In genomic region chr7:44276461-44277249, GRCm38 (mm10) we compare ENCODE assay signal across 22 mouse cellular contexts. TPM values are rescaled to one million over a fixed set of nuclear protein-coding genes. Genes with fewer than 3 reads are reported as not detected.
A peak's percentile ranks its signal among the peaks of the same experiment; 100 is the strongest.
DNase-seq lines count a peak whose midpoint lies in the region; TF ChIP-seq lines count a peak whose summit lies in the region.
"Had no signal": no experiment of that assay in that cellular context is flagged by ENCODE, and none has a peak within 500 bp of the region (broad histone marks: within the 10 kb centered on the region; RNA-seq: fewer than 3 reads in every experiment).

No protein-coding gene starts in this region.

- no peaks in the 10 kb centered on the region for H3K9me3 ChIP-seq in E14TG2a.4 (ENCODE audit: low read length)
- H3K9me3 ChIP-seq in ES-Bruce4 (replicated peaks; ENCODE audit: control insufficient read depth, insufficient read depth, low read length, poor library complexity, severe bottlenecking) = no peaks in the 10 kb centered on the region
- H3K9me3 ChIP-seq in ES-E14 (ENCODE audit: control insufficient read depth, insufficient read depth, low read depth, low read length) = no peaks in the 10 kb centered on the region
- H3K9me3 ChIP-seq: embryonic facial prominence, embryonic 10.5 days; embryonic facial prominence, embryonic 12.5 days; forebrain, embryonic 13.5 days; forebrain, embryonic 15.5 days had no signal

- TF ChIP-seq EP300 in ES-Bruce4 (IDR thresholded peaks at IDR 0.05; ENCODE audit: insufficient read depth, low read depth, low read length) = no peak

- TF ChIP-seq POLR2A in ES-Bruce4 (IDR thresholded peaks at IDR 0.05; ENCODE audit: insufficient read depth, low read length) = peak; percentile 67

- TF ChIP-seq CTCF in E14TG2a.4 (conservative IDR thresholded peaks at IDR 0.05; ENCODE audit: low read length) (no peak), ES-Bruce4 (IDR thresholded peaks at IDR 0.05; ENCODE audit: low read depth, low read length) (no peak)

- H3K27ac ChIP-seq in ES-Bruce4 (ENCODE audit: insufficient read depth, low read length) (peak overlapping the region; percentile 88), ES-E14 (ENCODE audit: insufficient read depth, low read depth, low read length, poor library complexity, severe bottlenecking) (peak overlapping the region; percentile 95)
- H3K27ac ChIP-seq: embryonic facial prominence, embryonic 10.5 days; embryonic facial prominence, embryonic 12.5 days; forebrain, embryonic 13.5 days; forebrain, embryonic 15.5 days had no signal

- peak; percentile 71 for DNase-seq in ES-E14 (ENCODE audit: low read depth, low spot score)
- DNase-seq in ZHBTc4 (ENCODE audit: low read depth, low spot score) = peak; percentile 95
- DNase-seq in layer of hippocampus, adult 9-11 months = no peak
- no peak for DNase-seq in kidney, postnatal 14 days
- DNase-seq in left cerebral cortex, adult 18-20 months (ENCODE audit: low spot score in 2 of 2) = no peak
- DNase-seq: adrenal gland, adult 2 months had no signal

- H3K36me3 ChIP-seq in E14TG2a.4 (ENCODE audit: insufficient read depth, low read length) (no peaks in the 10 kb centered on the region), ES-Bruce4 (ENCODE audit: control insufficient read depth, insufficient read depth, low read length, poor library complexity, severe bottlenecking) (no peaks in the 10 kb centered on the region), ES-E14 (ENCODE audit: control insufficient read depth, insufficient read depth, low read length, poor library complexity, severe bottlenecking) (no peaks in the 10 kb centered on the region)
- H3K36me3 ChIP-seq: embryonic facial prominence, embryonic 10.5 days; embryonic facial prominence, embryonic 12.5 days; forebrain, embryonic 15.5 days had no signal

- H3K9ac ChIP-seq in ES-Bruce4 (ENCODE audit: low read depth, poor library complexity, severe bottlenecking) (no peak overlapping the region), ES-E14 (ENCODE audit: insufficient read depth, low read depth, low read length, poor library complexity, severe bottlenecking) (peak overlapping the region; percentile 23; the same call in 1 of the 2 replicates)
- H3K9ac ChIP-seq: embryonic facial prominence, embryonic 12.5 days; forebrain, embryonic 13.5 days; forebrain, embryonic 15.5 days; forebrain, postnatal 0 days had no signal

- H3K27me3 ChIP-seq in E14TG2a.4 (ENCODE audit: insufficient read depth, low read length) (no peaks in the 10 kb centered on the region), ES-Bruce4 (ENCODE audit: control insufficient read depth, insufficient read depth, low read length, poor library complexity, severe bottlenecking) (no peaks in the 10 kb centered on the region)

- H3K4me1 ChIP-seq in E14TG2a.4 (replicated peaks; ENCODE audit: low read depth, low read length) (peaks cover 54% of the 10 kb centered on the region), ES-Bruce4 (ENCODE audit: control insufficient read depth, insufficient read depth, low read length) (peaks cover 2% of the 10 kb centered on the region), ES-E14 (ENCODE audit: control insufficient read depth in 2 of 2, insufficient read depth in 2 of 2, low read length in 2 of 2, poor library complexity in 1 of 2) (peaks cover 0 to 18% of the 10 kb centered on the region in 2 experiments; a peak in 2 of 4 replicates)
- H3K4me1 ChIP-seq: embryonic facial prominence, embryonic 10.5 days; embryonic facial prominence, embryonic 12.5 days; forebrain, embryonic 15.5 days had no signal

- H3K4me3 ChIP-seq in E14TG2a.4 (replicated peaks; ENCODE audit: low read length) (peak overlapping the region; percentile 37; the same call in 1 of the 2 replicates), ES-Bruce4 (ENCODE audit: low read depth, low read length) (no peak overlapping the region), ES-E14 (ENCODE audit: insufficient read depth in 1 of 2, low read depth in 1 of 2, low read length in 2 of 2, poor library complexity in 1 of 2, severe bottlenecking in 1 of 2) (0 out of 4 replicates have a peak overlapping the region, but pooled peaks of 1 of the 2 experiments have one; percentile 16)
- H3K4me3 ChIP-seq: embryonic facial prominence, embryonic 10.5 days; embryonic facial prominence, embryonic 12.5 days; forebrain, embryonic 13.5 days; forebrain, embryonic 15.5 days had no signal

- in situ Hi-C loops in ES-E14 (cut with MboI; ENCODE audit: low sequenced_read_pairs in 2 of 2, unreplicated experiment in 2 of 2) = no loop called here

TF ChIP-seq in ES-E14, 5 proteins besides CTCF, POLR2A, EP300 and RAD21:
- no peak for TF ChIP-seq MAFK (IDR thresholded peaks at IDR 0.05; ENCODE audit: insufficient read depth, low read depth, low read length)
- TF ChIP-seq HCFC1 (IDR thresholded peaks at IDR 0.05; ENCODE audit: borderline replicate concordance, insufficient read depth, low read length) = no peak
- no peak for TF ChIP-seq CHD2 (IDR thresholded peaks at IDR 0.05; ENCODE audit: low read depth, low read length)
- no peak for TF ChIP-seq ZC3H11A (IDR thresholded peaks at IDR 0.05; ENCODE audit: borderline replicate concordance, low read depth, low read length)
- no peak for TF ChIP-seq ZNF384 (IDR thresholded peaks at IDR 0.05; ENCODE audit: low read depth, low read length)

RNA-seq across cellular contexts. Expression of gene Gm15517, which starts 15.4 kb away (rescaled TPM):
- polyA plus RNA-seq in ES-Bruce4 (2011; ENCODE audit: insufficient read depth, insufficient read length, low read depth, missing spikeins) = not detected in 2 replicates
- 1.4 TPM in 1 of 2 replicates, not detected in the other for total RNA-seq in ES-E14 (2012; rRNA removed)
- total RNA-seq in left cerebral cortex, adult 18-20 months (2021) = not detected
- total RNA-seq: adrenal gland, adult 2 months; adrenal gland, postnatal 10 days; adrenal gland, postnatal 25 days; adrenal gland, postnatal 4 days; forebrain, postnatal 0 days; MEL had no signal
- polyA plus RNA-seq: adrenal gland, adult 2 months; C2C12; cortical plate, adult 2 months; embryonic facial prominence, embryonic 10.5 days; embryonic facial prominence, embryonic 12.5 days; embryonic facial prominence, embryonic 14.5 days; forebrain, embryonic 11.5 days; forebrain, embryonic 13.5 days; forebrain, embryonic 15.5 days; forebrain, postnatal 0 days had no signal

RNA-seq across cellular contexts. Expression of gene Acp4, which starts 19.5 kb away (rescaled TPM):
- not detected in 2 replicates for polyA plus RNA-seq in ES-Bruce4 (2011; ENCODE audit: insufficient read depth, insufficient read length, low read depth, missing spikeins)
- 0.18 and 0.58 TPM in 2 replicates for total RNA-seq in ES-E14 (2012; rRNA removed)
- total RNA-seq in left cerebral cortex, adult 18-20 months (2021) = not detected
- total RNA-seq: adrenal gland, adult 2 months; adrenal gland, postnatal 10 days; adrenal gland, postnatal 25 days; adrenal gland, postnatal 4 days; forebrain, postnatal 0 days had no signal
- polyA plus RNA-seq: adrenal gland, adult 2 months; brain, embryonic 14.5 days; C2C12; cortical plate, adult 2 months; embryonic facial prominence, embryonic 10.5 days; forebrain, embryonic 11.5 days; forebrain, embryonic 15.5 days had no signal

RNA-seq across cellular contexts. Expression of gene Clec11a, which starts 30.0 kb away (rescaled TPM):
- 0.75 and 0.87 TPM in 2 replicates for polyA plus RNA-seq in ES-Bruce4 (2011; ENCODE audit: insufficient read depth, insufficient read length, low read depth, missing spikeins)
- 2.2 TPM in 2 replicates for total RNA-seq in ES-E14 (2012; rRNA removed)
- total RNA-seq in left cerebral cortex, adult 18-20 months (2021) = 1 to 10 TPM; 3.4 to 3.7 TPM

RNA-seq across cellular contexts. Expression of gene 2410002F23Rik, which starts 30.1 kb away (rescaled TPM):
- polyA plus RNA-seq in ES-Bruce4 (2011; ENCODE audit: insufficient read depth, insufficient read length, low read depth, missing spikeins) = 76.7 and 89.3 TPM in 2 replicates
- 127 and 194 TPM in 2 replicates for total RNA-seq in ES-E14 (2012; rRNA removed)
- total RNA-seq in left cerebral cortex, adult 18-20 months (2021) = 10 to 100 TPM; 68.6 to 71.1 TPM

RNA-seq across cellular contexts. Expression of gene 1700028J19Rik, which starts 30.2 kb away (rescaled TPM):
- 0.65 and 1.3 TPM in 2 replicates for polyA plus RNA-seq in ES-Bruce4 (2011; ENCODE audit: insufficient read depth, insufficient read length, low read depth, missing spikeins)
- 0.42 and 0.58 TPM in 2 replicates for total RNA-seq in ES-E14 (2012; rRNA removed)
- 1 to 10 TPM; 1.1 to 1.2 TPM for total RNA-seq in left cerebral cortex, adult 18-20 months (2021)

Comparison
In these comparisons a context has a peak if more than half of its experiments do, and no peak if none do; other contexts are left out.
1. DNase-seq: peak in ES-E14 (single experiment) and ZHBTc4 (single experiment); none in layer of hippocampus, adult 9-11 months (single experiment), kidney, postnatal 14 days (single experiment) and left cerebral cortex, adult 18-20 months (0 of 2).